Mouse (Mus musculus) hindbrain, postnatal 0 days (tissue): ENCODE measurements at regions not wholly inside any gene's neighbourhood (a gene's known extent, or its start where the extent isn't known, plus 50 kb on each side); places are given as distances from the start of the nearest gene placed in this dataset.

Experiments
- ATAC-seq: fragments of 200-750 bp; cut with Nextera tagmentation; 2 replicates; pipeline ENCODE4 v1.8.0; 2017; ENCODE audit warnings: mild to moderate bottlenecking, moderate TSS enrichment, moderate library complexity
- DNase-seq: peaks from one replicate; pipeline ENCODE4 v3.0.0-alpha.2; 2015; ENCODE audit warnings: low spot score
- H3K27ac ChIP-seq: fragments of 300-500 bp; sonication (generic); 2 replicates; pipeline ENCODE4 v1.5.1; 2014; ENCODE audit warnings: mild to moderate bottlenecking
- H3K27me3 ChIP-seq: fragments of 300-500 bp; sonication (generic); 2 replicates; pipeline ENCODE4 v1.6.1; 2014; ENCODE audit warnings: low read length, mixed read lengths; ENCODE audit not compliant: insufficient read depth
- H3K36me3 ChIP-seq: fragments of 300-500 bp; sonication (generic); 2 replicates; pipeline ENCODE4 v1.6.1; 2014; ENCODE audit warnings: low read length, mixed read lengths; ENCODE audit not compliant: insufficient read depth
- H3K4me1 ChIP-seq: fragments of 300-500 bp; sonication (generic); 2 replicates; pipeline ENCODE4 v1.6.1; 2014; ENCODE audit warnings: antibody characterized with exemption, low read length, mixed read lengths; ENCODE audit not compliant: insufficient read depth
- H3K4me2 ChIP-seq: fragments of 300-500 bp; sonication (generic); 2 replicates; pipeline ENCODE4 v1.6.1; 2014; ENCODE audit warnings: low read depth, mild to moderate bottlenecking, low read length, moderate library complexity, mixed read lengths
- H3K4me3 ChIP-seq: fragments of 300-500 bp; sonication (generic); 2 replicates; pipeline ENCODE4 v1.5.1; 2014; ENCODE audit warnings: low read length
- H3K9ac ChIP-seq: fragments of 300-500 bp; sonication (generic); replicated peaks from 2 replicates; pipeline ENCODE4 v1.6.1; 2014; ENCODE audit warnings: mild to moderate bottlenecking, low read length, moderate library complexity, mixed read lengths
- H3K9me3 ChIP-seq: fragments of 300-500 bp; sonication (generic); 2 replicates; pipeline ENCODE4 v1.6.1; 2016; ENCODE audit warnings: low read length, mixed read lengths
- CTCF ChIP-seq: IDR thresholded peaks from 2 replicates; pipeline ENCODE4 v1.5.1; 2016; ENCODE audit warnings: antibody characterized with exemption, control low read depth, low read depth
- WGBS: fragments of 180-500 bp; shearing (Covaris S2); extraction: QIAGEN DNeasy Blood & Tissue Kit; methylation state at CpG from one replicate; pipeline ENCODE4 v1.1.7; 2014; 5-methylcytosine and 5-hydroxymethylcytosine counted together

GRCm38 (mm10) chr5:59103358-59104077, 1385.8 kb downstream of the Pcdh7 start:
- H3K27me3 ChIP-seq = no peaks in the 10 kb centered on the region

GRCm38 (mm10) chr5:59138316-59138715, 1420.5 kb downstream of the Pcdh7 start:
- 58% methylated on average over 7 of the region's 7 CpGs for WGBS
- DNase-seq = no peak

More at GRCm38 (mm10) chr5:59103358-59104077, 1385.8 kb downstream of the Pcdh7 start:
- TF ChIP-seq CTCF = no peak
- H3K27ac ChIP-seq = no peak overlapping the region
- H3K9me3 ChIP-seq = no peaks in the 10 kb centered on the region
- ATAC-seq (no peak), DNase-seq (no peak)
- H3K4me2 ChIP-seq = no peak overlapping the region
- no peaks in the 10 kb centered on the region for H3K4me1 ChIP-seq
- H3K9ac ChIP-seq = no peak overlapping the region
- H3K36me3 ChIP-seq = no peaks in the 10 kb centered on the region
- H3K4me3 ChIP-seq = no peak overlapping the region
- 88% methylated on average over 4 of the region's 4 CpGs for WGBS

GRCm38 (mm10) chr5:59138721-59139120, 1421.0 kb downstream of the Pcdh7 start:
- H3K9me3 ChIP-seq = no peaks in the 10 kb centered on the region
- ATAC-seq (no peak), DNase-seq (peak; percentile 10)
- TF ChIP-seq CTCF = no peak
- no peak overlapping the region for H3K4me3 ChIP-seq
- H3K27ac ChIP-seq = no peak overlapping the region
- H3K27me3 ChIP-seq = no peaks in the 10 kb centered on the region
- WGBS = 21% methylated on average over 2 of the region's 2 CpGs
- no peak overlapping the region for H3K9ac ChIP-seq
- no peak overlapping the region for H3K4me2 ChIP-seq
- no peaks in the 10 kb centered on the region for H3K36me3 ChIP-seq
- no peaks in the 10 kb centered on the region for H3K4me1 ChIP-seq

More at GRCm38 (mm10) chr5:59138316-59138715, 1420.5 kb downstream of the Pcdh7 start:
- Histone ChIP-seq H3K4me2 (no peak overlapping the region), H3K4me1 (no peaks in the 10 kb centered on the region), H3K4me3 (no peak overlapping the region), H3K9ac (no peak overlapping the region), H3K27me3 (no peaks in the 10 kb centered on the region), H3K9me3 (no peaks in the 10 kb centered on the region), H3K36me3 (no peaks in the 10 kb centered on the region), H3K27ac (no peak overlapping the region)
- TF ChIP-seq CTCF = no peak
- no peak for ATAC-seq
